Mouse (Mus musculus) embryonic facial prominence, embryonic 12.5 days (tissue): ENCODE measurements at regions not wholly inside any gene's neighbourhood (a gene's known extent, or its start where the extent isn't known, plus 50 kb on each side); places are given as distances from the start of the nearest gene placed in this dataset.

ENCODE experiments used
- ATAC-seq: fragments of 200-750 bp; cut with Nextera tagmentation; 2 replicates; pipeline ENCODE4 v1.8.0; 2017; ENCODE audit not compliant: insufficient number of reproducible peaks, insufficient read depth, low FRiP score, low TSS enrichment
- H3K27ac ChIP-seq: fragments of 300-500 bp; sonication (generic); 2 replicates; pipeline ENCODE4 v1.5.1; 2016; ENCODE audit warnings: mild to moderate bottlenecking
- H3K27me3 ChIP-seq: fragments of 300-500 bp; sonication (generic); 2 replicates; pipeline ENCODE4 v1.6.1; 2016; ENCODE audit warnings: mild to moderate bottlenecking, moderate library complexity
- H3K36me3 ChIP-seq: fragments of 300-500 bp; sonication (generic); 2 replicates; pipeline ENCODE4 v1.6.1; 2016; ENCODE audit warnings: mild to moderate bottlenecking
- H3K4me1 ChIP-seq: fragments of 300-500 bp; sonication (generic); 2 replicates; pipeline ENCODE4 v1.6.1; 2016
- H3K4me2 ChIP-seq: fragments of 300-500 bp; sonication (generic); replicated peaks from 2 replicates; pipeline ENCODE4 v1.6.1; 2016; ENCODE audit warnings: mild to moderate bottlenecking, moderate library complexity
- H3K4me3 ChIP-seq: fragments of 300-500 bp; sonication (generic); 2 replicates; pipeline ENCODE4 v1.5.1; 2016; ENCODE audit warnings: mild to moderate bottlenecking
- H3K9ac ChIP-seq: fragments of 300-500 bp; sonication (generic); 2 replicates; pipeline ENCODE4 v1.6.1; 2016; ENCODE audit warnings: mild to moderate bottlenecking, moderate library complexity
- H3K9me3 ChIP-seq: fragments of 300-500 bp; sonication (generic); 2 replicates; pipeline ENCODE4 v1.6.1; 2016; ENCODE audit warnings: mild to moderate bottlenecking, moderate library complexity
- WGBS: fragments of 180-500 bp; shearing (Covaris S2); methylation state at CpG from one replicate; pipeline ENCODE4 v1.1.7; 2016; 5-methylcytosine and 5-hydroxymethylcytosine counted together

DNA sequence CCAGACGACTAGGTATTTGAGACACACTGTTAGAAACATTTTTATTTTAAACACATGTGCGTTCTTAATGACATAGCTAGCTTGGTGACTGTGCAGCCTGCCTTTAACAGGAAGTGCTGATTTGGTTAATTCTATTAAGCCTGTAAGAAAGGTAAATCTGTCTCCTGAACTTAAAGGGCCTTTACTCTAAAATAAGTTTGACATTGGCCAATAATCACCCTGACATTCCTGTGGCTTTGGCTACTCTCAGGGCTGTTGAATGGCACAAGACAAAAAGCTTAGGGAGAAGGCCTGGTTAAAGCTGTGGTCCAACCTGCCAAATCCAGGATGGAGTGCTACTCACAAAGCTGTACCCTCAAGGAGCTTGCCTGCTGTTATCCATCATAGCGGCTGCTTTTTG lies 201.0 kb upstream of the Rspo3 start:
- no peaks in the 10 kb centered on the region for H3K36me3 ChIP-seq
- no peak overlapping the region for H3K27ac ChIP-seq
- H3K9ac ChIP-seq: no peak overlapping the region
- WGBS: 41% methylated on average over 3 of the region's 3 CpGs
- H3K9me3 ChIP-seq: no peaks in the 10 kb centered on the region
- no peak overlapping the region for H3K4me2 ChIP-seq
- H3K4me3 ChIP-seq: no peak overlapping the region
- ATAC-seq: no peak
- no peaks in the 10 kb centered on the region for H3K27me3 ChIP-seq
- peaks cover 3% of the 10 kb centered on the region; the same call in 1 of the 2 replicates for H3K4me1 ChIP-seq

- Histone ChIP-seq H3K9ac (no peak overlapping the region), H3K4me1 (no peaks in the 10 kb centered on the region), H3K4me3 (no peak overlapping the region), H3K9me3 (no peaks in the 10 kb centered on the region), H3K27me3 (no peaks in the 10 kb centered on the region), H3K27ac (no peak overlapping the region), H3K4me2 (no peak overlapping the region), H3K36me3 (no peaks in the 10 kb centered on the region)
- ATAC-seq: no peak
- WGBS: 57% methylated on average over 3 of the region's 3 CpGs
Measured at GRCm38 (mm10) chr10:29725319-29725718, 189.7 kb upstream of the Rspo3 start.

GRCm38 (mm10) chr10:29710967-29711366 lies 175.3 kb upstream of the Rspo3 start:
- no peak overlapping the region for H3K4me2 ChIP-seq
- no peaks in the 10 kb centered on the region for H3K27me3 ChIP-seq
- no peaks in the 10 kb centered on the region for H3K36me3 ChIP-seq
- WGBS: 11% methylated on average over 1 of the region's 1 CpGs
- H3K27ac ChIP-seq: no peak overlapping the region
- no peaks in the 10 kb centered on the region for H3K4me1 ChIP-seq
- no peak overlapping the region for H3K9ac ChIP-seq
- H3K9me3 ChIP-seq: no peaks in the 10 kb centered on the region
- H3K4me3 ChIP-seq: no peak overlapping the region
- no peak for ATAC-seq

- no peak for ATAC-seq
- H3K4me1 ChIP-seq: no peaks in the 10 kb centered on the region
- no peaks in the 10 kb centered on the region for H3K9me3 ChIP-seq
Measured at GRCm38 (mm10) chr10:29708653-29709052, 173.0 kb upstream of the Rspo3 start.

DNA sequence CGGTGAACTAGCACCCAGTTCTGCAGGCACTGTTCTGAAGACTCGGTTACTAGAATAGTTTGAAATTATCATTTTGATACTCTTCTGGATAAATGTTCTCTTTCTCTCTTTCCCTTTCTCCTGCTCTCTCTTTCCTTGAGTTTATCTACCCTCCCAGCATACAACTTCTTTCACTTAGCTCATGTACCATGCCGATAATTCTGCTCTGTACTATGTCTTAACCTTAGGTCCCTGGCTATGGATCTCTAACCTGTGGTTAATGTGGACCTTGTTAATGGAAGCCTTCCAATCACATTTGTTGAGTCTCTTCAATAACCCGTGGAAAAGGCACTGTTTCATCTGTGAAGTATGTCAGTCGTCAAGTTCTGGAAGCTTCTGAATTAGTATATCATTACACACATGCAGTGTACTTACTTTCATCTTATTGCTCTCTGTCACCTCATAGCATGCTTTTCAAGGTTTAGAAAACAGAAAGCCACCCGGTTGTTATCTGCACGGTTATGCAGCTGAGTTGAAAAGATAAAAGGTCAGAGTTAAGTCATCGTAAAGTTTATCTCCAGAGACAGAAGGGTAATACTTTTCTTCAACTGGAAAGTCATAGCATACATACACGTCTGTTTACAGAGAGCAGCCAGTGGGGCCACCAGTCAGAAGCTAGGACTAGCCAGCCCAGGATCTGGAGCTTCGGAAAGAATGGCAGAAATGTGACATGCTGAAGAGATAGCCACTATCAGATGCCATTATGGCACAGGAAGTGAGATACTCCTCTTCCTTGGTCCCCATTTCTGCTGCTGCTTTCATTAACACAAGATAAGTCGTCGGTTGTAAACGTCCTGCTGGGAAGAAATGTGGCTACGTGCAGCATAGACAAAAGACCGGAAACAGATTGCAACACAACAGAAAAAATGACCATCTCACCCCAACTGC lies 157.6 kb upstream of the Rspo3 start:
- H3K27me3 ChIP-seq: no peaks in the 10 kb centered on the region
- WGBS: 82% methylated on average over 15 of the region's 15 CpGs
- H3K4me3 ChIP-seq: no peak overlapping the region
- H3K4me2 ChIP-seq: no peak overlapping the region
- no peak overlapping the region for H3K27ac ChIP-seq
- H3K9me3 ChIP-seq: no peaks in the 10 kb centered on the region
- H3K36me3 ChIP-seq: no peaks in the 10 kb centered on the region
- no peak for ATAC-seq
- no peak overlapping the region for H3K9ac ChIP-seq
- no peaks in the 10 kb centered on the region for H3K4me1 ChIP-seq

More at GRCm38 (mm10) chr10:29708653-29709052, 173.0 kb upstream of the Rspo3 start:
- H3K27ac ChIP-seq: no peak overlapping the region
- WGBS: 53% methylated on average over 2 of the region's 2 CpGs
- H3K4me3 ChIP-seq: no peak overlapping the region
- no peak overlapping the region for H3K4me2 ChIP-seq
- H3K9ac ChIP-seq: no peak overlapping the region
- H3K36me3 ChIP-seq: no peaks in the 10 kb centered on the region
- H3K27me3 ChIP-seq: no peaks in the 10 kb centered on the region

- Histone ChIP-seq H3K4me2 (no peak overlapping the region), H3K9me3 (no peaks in the 10 kb centered on the region), H3K27ac (no peak overlapping the region), H3K36me3 (no peaks in the 10 kb centered on the region), H3K4me3 (no peak overlapping the region), H3K4me1 (no peaks in the 10 kb centered on the region), H3K27me3 (no peaks in the 10 kb centered on the region), H3K9ac (no peak overlapping the region)
- no peak for ATAC-seq
- 77% methylated on average over 3 of the region's 3 CpGs for WGBS
Measured at GRCm38 (mm10) chr10:29689529-29689928, 153.9 kb upstream of the Rspo3 start.

- no peak overlapping the region for H3K9ac ChIP-seq
- no peak for ATAC-seq
- no peaks in the 10 kb centered on the region for H3K4me1 ChIP-seq
- no peak overlapping the region for H3K27ac ChIP-seq
- WGBS: 70% methylated on average over 5 of the region's 5 CpGs
- no peaks in the 10 kb centered on the region for H3K36me3 ChIP-seq
- H3K9me3 ChIP-seq: no peaks in the 10 kb centered on the region
- no peak overlapping the region for H3K4me3 ChIP-seq
- no peak overlapping the region for H3K4me2 ChIP-seq
- H3K27me3 ChIP-seq: no peaks in the 10 kb centered on the region
Measured at GRCm38 (mm10) chr10:29686982-29687381, 151.3 kb upstream of the Rspo3 start.

GRCm38 (mm10) chr10:29674377-29674776 lies 138.7 kb upstream of the Rspo3 start:
- H3K4me2 ChIP-seq: no peak overlapping the region
- WGBS: 58% methylated on average over 3 of the region's 3 CpGs
- no peak for ATAC-seq

GRCm38 (mm10) chr10:29661752-29662151 lies 126.1 kb upstream of the Rspo3 start:
- no peak overlapping the region for H3K27ac ChIP-seq
- no peaks in the 10 kb centered on the region for H3K36me3 ChIP-seq
- H3K4me3 ChIP-seq: no peak overlapping the region
- H3K9ac ChIP-seq: no peak overlapping the region
- ATAC-seq: no peak
- no peaks in the 10 kb centered on the region for H3K9me3 ChIP-seq
- no peak overlapping the region for H3K4me2 ChIP-seq
- H3K4me1 ChIP-seq: no peaks in the 10 kb centered on the region
- H3K27me3 ChIP-seq: no peaks in the 10 kb centered on the region
- 82% methylated on average over 1 of the region's 1 CpGs for WGBS

More at GRCm38 (mm10) chr10:29674377-29674776, 138.7 kb upstream of the Rspo3 start:
- H3K9ac ChIP-seq: no peak overlapping the region
- no peaks in the 10 kb centered on the region for H3K27me3 ChIP-seq
- H3K4me1 ChIP-seq: no peaks in the 10 kb centered on the region
- no peaks in the 10 kb centered on the region for H3K9me3 ChIP-seq
- no peak overlapping the region for H3K4me3 ChIP-seq
- H3K27ac ChIP-seq: no peak overlapping the region
- H3K36me3 ChIP-seq: no peaks in the 10 kb centered on the region

- H3K36me3 ChIP-seq: no peaks in the 10 kb centered on the region
- H3K27me3 ChIP-seq: no peaks in the 10 kb centered on the region
- H3K9ac ChIP-seq: no peak overlapping the region
- peaks cover 6% of the 10 kb centered on the region; the same call in 1 of the 2 replicates for H3K4me1 ChIP-seq
- no peak overlapping the region for H3K4me3 ChIP-seq
- no peaks in the 10 kb centered on the region for H3K9me3 ChIP-seq
- H3K4me2 ChIP-seq: no peak overlapping the region
- ATAC-seq: no peak
- WGBS: 63% methylated on average over 1 of the region's 1 CpGs
- no peak overlapping the region for H3K27ac ChIP-seq
Measured at GRCm38 (mm10) chr10:29640249-29640648, 104.6 kb upstream of the Rspo3 start.

DNA sequence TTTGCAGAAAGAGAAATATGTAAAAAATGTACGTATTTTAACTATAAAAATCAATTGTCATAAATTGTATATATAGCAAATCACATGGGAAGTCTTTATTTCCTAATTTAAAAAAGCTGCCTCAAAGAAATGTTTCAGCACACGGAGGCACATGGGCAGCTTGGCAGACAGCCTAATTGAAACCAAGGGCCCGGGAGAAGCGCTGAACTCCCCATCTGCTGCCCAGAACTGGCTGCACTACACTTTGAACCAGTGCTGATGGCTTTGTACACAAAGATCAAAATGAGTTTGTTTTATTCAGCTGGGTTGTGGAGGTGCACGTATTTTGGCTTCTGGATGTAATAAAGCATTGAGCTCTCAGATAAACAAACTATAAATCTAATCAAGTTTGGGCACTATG lies 100.2 kb upstream of the Rspo3 start:
- H3K9ac ChIP-seq: no peak overlapping the region
- H3K36me3 ChIP-seq: no peaks in the 10 kb centered on the region
- H3K27ac ChIP-seq: no peak overlapping the region
- H3K27me3 ChIP-seq: no peaks in the 10 kb centered on the region
- no peak overlapping the region for H3K4me2 ChIP-seq
- ATAC-seq: 0 out of 2 replicates have a peak, but pooled peaks have one; percentile 75
- peaks cover 6% of the 10 kb centered on the region; the same call in 1 of the 2 replicates for H3K4me1 ChIP-seq
- H3K9me3 ChIP-seq: no peaks in the 10 kb centered on the region
- H3K4me3 ChIP-seq: no peak overlapping the region
- WGBS: 20% methylated on average over 5 of the region's 5 CpGs

- H3K27ac ChIP-seq: no peak overlapping the region
- no peaks in the 10 kb centered on the region for H3K27me3 ChIP-seq
- H3K4me3 ChIP-seq: no peak overlapping the region
- H3K36me3 ChIP-seq: no peaks in the 10 kb centered on the region
- no peaks in the 10 kb centered on the region for H3K9me3 ChIP-seq
- no peak overlapping the region for H3K4me2 ChIP-seq
- no peak for ATAC-seq
- 36% methylated on average over 4 of the region's 4 CpGs for WGBS
- no peak overlapping the region for H3K9ac ChIP-seq
- H3K4me1 ChIP-seq: 0 out of 2 replicates have a peak, but pooled peaks cover 6% of the 10 kb centered on the region
Measured at GRCm38 (mm10) chr10:29595455-29595854, 59.8 kb upstream of the Rspo3 start.
